Mouse (Mus musculus) fibroblast of lung, adult 2 months (primary cell): ENCODE results near the gene Smco4.

Experiments used
- DNase-seq: peaks from one replicate; pipeline ENCODE4 v3.0.0-alpha.2; 2011; ENCODE audit warnings: low read depth

Smco4 gene

GRCm38 (mm10) chr9:15507431-15507875 lies 14.2 kb downstream of the Smco4 start:
- DNase-seq, result no peak

GRCm38 (mm10) chr9:15509363-15509762 lies 16.1 kb downstream of the Smco4 start:
- no peak for DNase-seq

- DNase-seq, result no peak
Observed at GRCm38 (mm10) chr9:15510557-15511310, 17.5 kb downstream of the Smco4 start.

DNA sequence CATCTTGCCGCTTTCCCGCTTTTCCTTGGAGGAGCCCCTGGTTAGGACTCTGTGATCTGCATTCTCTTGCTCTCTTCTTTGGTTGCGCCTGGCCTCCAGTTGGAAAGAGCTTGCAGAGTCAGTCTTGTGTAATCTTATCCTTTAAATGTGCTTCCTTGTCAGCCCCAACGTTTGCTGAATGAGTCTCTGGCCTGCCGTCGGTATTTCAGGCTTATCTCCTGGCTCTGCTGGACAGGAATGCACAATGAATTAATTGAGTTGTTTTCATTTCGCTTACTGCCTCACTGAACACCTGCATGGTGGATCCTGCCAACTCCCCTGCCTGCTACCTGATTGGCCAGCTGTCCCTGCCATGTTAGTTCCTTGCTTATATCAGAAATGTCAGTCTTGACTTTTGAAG lies 19.7 kb downstream of the Smco4 start:
- no peak for DNase-seq

- no peak for DNase-seq
Observed at GRCm38 (mm10) chr9:15516007-15516406, 22.8 kb downstream of the Smco4 start.

GRCm38 (mm10) chr9:15517979-15518378 lies 24.7 kb downstream of the Smco4 start:
- DNase-seq, result peak; percentile 51

DNA sequence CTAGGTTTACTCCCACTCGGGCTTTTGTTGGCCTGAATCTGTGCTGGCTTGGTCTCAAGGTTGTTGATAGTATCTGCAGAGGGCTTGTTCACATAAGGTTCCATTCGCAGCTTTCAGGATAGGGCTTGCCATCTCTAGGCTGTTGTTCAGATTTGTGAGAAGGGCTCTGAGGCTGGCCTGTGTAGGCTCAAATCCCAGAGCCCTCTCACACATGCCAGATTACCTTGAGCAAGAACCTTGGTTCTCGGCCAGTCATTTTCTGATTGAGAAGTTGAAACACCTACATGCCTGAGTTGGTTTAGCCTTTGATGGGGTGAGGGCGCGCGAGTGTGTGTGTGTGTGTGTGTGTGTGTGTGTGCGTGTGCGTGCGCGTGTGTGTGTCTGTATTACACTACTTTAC lies 29.1 kb downstream of the Smco4 start:
- DNase-seq, result no peak

DNA sequence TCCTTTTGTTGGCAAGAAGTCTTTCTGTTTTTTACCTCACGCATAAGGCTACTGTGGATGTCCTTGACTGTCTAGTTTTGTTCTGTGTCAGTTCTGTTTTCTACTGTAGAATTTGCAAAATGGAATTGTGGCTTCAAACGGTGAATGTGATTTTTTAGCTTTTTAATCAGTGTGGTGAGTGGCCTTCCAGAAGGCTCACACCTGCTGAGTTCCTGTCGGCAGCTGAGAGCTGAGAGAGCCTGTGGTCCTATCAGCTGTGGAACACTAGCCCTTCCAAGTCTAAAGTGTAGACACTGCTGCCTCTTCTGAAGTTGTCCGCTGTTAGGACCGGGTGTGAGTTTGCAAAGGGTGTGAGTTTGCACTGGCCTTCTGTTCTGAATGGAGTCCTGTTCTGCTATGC lies 29.7 kb downstream of the Smco4 start:
- DNase-seq, result no peak

- DNase-seq, result no peak
Observed at GRCm38 (mm10) chr9:15523646-15524045, 30.4 kb downstream of the Smco4 start.

DNA sequence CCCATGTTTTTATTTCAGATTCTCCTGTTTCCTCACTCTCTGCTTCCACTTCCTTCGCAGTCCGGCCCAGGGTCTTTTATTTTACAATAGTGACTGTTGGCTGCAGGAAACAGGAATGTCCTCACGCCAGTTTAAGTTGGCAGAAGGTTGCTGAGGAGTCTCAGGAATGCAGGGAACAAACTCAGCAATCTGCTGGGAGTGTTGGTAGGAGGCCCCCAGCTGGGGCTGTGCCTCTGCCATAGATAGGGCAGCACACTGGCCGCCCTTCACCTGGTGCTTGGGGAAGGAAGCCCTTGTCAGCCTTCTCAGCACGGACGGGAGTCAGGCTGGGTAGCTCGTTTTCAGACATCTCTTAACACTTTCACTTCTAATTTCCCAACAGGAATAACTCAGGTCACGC lies 32.0 kb downstream of the Smco4 start:
- DNase-seq, result no peak

DNA sequence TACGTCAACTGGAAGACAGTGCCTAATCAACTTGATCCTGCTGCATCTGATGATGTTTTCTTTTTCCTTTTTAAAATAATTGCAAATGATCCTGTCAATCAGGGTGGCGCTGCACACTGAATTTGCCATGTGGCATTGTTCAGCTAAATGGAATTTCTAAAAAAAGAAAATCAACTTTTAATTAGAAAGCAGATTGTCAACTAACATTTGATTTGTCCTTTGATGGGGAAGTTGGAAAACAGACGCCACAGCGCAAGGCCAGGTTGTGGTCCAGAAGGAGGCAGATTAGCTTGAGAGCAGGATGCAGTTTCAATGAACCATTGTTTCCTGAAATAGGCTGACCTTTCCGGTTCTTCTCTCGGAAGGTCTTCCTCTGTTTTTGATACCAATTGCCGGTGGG lies 33.3 kb downstream of the Smco4 start:
- no peak for DNase-seq

DNA sequence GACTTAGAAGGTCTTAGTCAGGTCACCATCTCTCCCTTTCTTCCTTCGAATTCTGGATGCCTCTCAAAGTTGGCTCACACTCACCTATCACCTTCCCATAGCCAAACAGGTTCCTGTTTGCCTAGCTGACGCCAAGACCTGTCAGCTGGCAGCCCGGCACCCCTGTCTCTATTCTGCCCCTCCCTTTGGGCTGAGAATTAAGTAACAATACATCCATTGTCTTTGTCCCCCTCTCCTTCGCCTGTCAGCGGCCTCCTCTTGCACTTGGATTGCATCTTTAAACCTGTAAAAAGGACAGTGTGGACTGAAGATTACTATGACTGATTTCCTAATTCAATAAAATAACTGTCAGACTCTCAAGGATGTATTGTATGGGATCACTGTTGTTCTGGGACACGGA lies 34.6 kb downstream of the Smco4 start:
- DNase-seq, result no peak

GRCm38 (mm10) chr9:15528368-15528767 lies 35.1 kb downstream of the Smco4 start:
- DNase-seq, result no peak

DNA sequence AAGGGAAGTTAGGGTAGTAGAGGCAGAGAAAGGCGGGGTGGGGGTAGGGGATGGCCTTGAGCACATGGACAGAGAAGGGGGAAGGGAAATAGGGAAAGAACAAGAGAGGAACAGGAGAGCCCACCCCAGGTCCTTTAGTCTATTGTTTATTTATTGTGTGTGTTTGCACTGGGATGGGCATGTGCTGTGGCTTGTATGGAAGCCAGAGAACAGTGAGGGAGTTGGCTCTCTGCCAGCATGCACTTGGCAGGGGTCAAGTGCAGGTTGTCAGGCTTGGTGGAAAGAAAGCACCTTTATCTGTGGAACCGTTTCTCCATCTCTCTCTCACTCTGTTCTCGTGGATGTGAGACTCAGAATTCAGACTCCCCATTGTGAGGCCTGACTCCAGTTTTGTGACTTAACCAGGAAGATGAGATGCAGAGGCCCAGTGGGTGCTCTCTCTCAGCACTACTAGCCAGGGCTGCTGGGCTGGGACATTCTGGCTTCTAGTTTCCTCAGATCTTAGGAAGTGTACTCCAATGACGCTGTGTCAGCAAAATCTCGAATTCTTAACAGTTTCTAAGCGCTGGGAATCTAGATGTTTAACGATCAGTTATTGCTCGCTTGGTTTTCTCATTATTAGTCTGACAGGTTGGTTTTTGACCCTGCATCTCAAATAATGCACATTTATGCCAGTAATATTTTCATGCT lies 36.2 kb downstream of the Smco4 start:
- no peak for DNase-seq

- no peak for DNase-seq
Observed at GRCm38 (mm10) chr9:15529965-15530320, 36.7 kb downstream of the Smco4 start.

DNA sequence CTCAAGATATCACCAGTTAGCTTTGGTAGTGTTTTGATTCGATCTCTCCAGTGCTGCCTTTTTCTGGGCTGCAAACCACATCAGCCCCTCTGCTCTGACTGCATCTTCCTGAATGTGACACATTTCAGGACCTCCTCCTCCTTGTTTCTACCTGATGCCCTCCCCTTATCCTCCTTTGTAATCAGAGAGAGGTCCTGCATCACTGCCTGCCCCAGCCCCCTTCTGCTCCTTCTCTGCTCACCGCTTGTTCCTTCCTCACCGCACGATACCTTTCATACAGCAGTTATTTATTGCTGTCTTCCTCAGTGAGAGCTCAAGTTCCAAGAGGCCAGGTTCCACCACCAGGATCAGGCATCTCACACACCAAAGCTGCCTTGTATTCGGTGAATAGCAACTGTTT lies 38.0 kb downstream of the Smco4 start:
- no peak for DNase-seq

DNA sequence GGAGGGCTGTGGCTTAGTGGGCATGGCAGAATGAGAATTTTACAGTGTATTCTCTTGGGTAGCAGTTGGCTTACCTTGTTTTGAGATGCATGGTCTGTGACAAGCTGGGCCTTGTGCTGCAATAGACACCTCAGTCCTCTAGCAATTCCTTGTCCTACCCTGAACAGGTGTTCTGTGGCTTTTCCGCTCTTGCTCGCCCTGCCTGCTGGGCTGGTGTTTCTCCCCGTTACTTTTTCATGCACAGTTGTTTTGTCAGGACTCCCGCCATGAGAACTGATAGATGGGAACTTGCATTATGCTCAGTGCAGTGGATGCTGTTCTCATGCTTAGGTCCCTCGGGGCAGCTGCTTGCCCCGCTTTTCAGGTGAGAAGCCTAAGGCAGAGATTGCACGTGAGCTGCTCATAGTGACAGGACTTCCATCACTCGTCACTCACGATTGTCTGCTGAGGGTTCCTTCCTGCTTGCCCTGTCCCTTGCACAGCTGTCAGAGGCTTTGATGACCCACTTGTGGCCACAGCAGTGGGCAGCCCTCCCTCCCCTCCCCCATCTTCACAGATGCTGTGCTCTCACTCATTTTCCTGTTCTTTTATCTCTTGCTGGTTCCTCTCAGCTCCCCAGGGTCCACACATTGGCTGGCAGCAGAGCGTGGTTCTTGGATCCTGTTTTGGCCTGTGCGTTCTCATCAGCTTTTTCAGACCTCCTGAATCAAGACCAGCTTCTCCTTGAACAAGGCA lies 40.3 kb downstream of the Smco4 start:
- DNase-seq, result no peak

DNA sequence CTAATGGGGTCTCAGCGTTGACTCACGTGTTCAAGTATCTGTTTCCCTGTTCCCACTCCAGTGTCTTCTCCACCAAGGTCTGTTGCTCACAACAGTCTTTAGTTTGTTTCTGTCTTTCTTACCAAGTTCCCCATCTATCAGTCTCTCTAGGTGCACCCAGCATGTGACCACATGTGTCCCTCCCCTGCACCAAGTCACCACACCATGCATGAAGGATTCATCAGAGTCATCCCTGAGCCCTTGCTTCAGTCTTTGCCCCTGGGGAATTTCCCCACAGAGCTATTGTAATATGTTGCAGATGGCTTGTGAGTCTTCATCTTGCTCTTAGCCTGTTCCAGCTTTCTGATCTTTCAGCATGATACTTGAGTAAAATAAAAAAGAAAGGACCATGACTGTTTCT lies 40.9 kb downstream of the Smco4 start:
- DNase-seq, result no peak

- no peak for DNase-seq
Observed at GRCm38 (mm10) chr9:15535418-15535817, 42.2 kb downstream of the Smco4 start.

GRCm38 (mm10) chr9:15536861-15537426 lies 43.7 kb downstream of the Smco4 start:
- DNase-seq, result no peak

DNA sequence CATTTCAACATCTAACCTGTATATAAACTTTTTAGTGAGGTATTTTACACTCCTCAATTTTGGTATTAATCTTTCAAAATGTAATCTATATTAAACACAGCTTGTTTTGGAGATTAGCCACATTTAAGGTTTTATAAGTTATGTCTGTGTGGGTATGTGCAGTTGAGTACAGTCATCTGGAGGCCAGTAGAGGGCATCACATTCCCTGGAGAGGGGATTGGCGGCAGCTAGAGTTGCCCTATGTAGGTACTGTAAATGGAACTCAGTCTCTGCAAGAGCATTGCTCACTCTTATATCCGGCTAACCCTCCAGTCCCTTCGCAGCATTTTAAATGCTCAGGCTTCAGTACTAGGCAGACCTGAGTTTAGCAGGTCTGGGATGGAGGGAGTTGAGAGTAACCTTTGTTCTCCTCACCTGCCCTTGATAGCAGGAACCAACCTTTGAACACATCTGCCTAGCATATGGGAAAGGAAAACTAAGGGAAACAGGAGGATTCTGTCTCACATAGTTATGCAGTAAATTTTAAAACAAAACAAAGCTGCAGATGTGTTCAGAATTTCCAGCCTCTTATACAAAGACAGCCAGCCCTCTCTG lies 44.3 kb downstream of the Smco4 start:
- no peak for DNase-seq

DNA sequence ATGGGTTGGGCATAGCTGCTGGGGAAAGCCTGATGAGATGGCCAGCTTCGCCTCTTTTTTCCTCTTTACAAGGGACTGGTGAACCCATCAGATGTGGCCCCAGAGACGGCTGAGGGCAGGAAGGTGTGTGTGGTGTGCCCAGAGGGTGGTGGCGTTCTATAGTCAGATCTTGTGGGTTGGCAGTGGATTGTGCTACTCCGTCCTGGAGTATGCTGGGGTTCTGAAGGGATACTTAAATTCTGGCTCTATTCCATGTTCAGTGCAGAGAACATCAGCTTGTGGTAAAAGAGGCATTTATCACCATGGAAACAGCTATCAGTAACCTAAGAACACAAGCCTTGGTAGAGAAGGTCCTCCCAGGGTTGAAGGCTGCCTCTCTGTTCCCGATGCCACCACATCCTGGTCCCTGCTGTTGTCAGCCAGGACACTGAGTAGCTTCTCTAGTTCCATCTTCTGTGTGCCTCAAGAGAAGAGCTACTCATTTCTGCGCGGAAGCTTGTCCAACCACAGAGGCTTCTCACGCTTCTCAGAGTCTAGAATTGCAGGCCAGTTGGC lies 45.8 kb downstream of the Smco4 start:
- no peak for DNase-seq
